Mouse (Mus musculus) embryonic facial prominence, embryonic 11.5 days (tissue): ENCODE results near the gene Rras2. TPM values are rescaled to one million over a fixed set of nuclear protein-coding genes. Genes with fewer than 3 reads are reported as not detected.

ENCODE experiments used
- ATAC-seq: fragments of 200-750 bp; cut with Nextera tagmentation; replicated peaks from 2 replicates; pipeline ENCODE4 v1.8.0; 2017; ENCODE audit warnings: low read depth; ENCODE audit not compliant: insufficient number of reproducible peaks, low FRiP score, low TSS enrichment
- DNase-seq: peaks from one replicate; pipeline ENCODE4 v3.0.0-alpha.2; 2015; ENCODE audit warnings: low spot score
- H3K27ac ChIP-seq: fragments of 300-500 bp; sonication (generic); replicated peaks from 2 replicates; pipeline ENCODE4 v1.5.1; 2014; ENCODE audit warnings: mild to moderate bottlenecking, low read depth, low read length, control low read depth
- H3K27me3 ChIP-seq: fragments of 300-500 bp; sonication (generic); 2 replicates; pipeline ENCODE4 v1.6.1; 2014; ENCODE audit warnings: mild to moderate bottlenecking, low read length, moderate library complexity, mixed read lengths; ENCODE audit not compliant: control insufficient read depth, insufficient read depth
- H3K36me3 ChIP-seq: fragments of 300-500 bp; sonication (generic); replicated peaks from 2 replicates; pipeline ENCODE4 v1.6.1; 2014; ENCODE audit warnings: low read depth, mild to moderate bottlenecking, low read length, moderate library complexity, mixed read lengths; ENCODE audit not compliant: control insufficient read depth, insufficient read depth
- H3K4me1 ChIP-seq: fragments of 300-500 bp; sonication (generic); 2 replicates; pipeline ENCODE4 v1.6.1; 2014; ENCODE audit warnings: low read length, mixed read lengths; ENCODE audit not compliant: control insufficient read depth, insufficient read depth
- H3K4me2 ChIP-seq: fragments of 300-500 bp; sonication (generic); 2 replicates; pipeline ENCODE4 v1.6.1; 2014; ENCODE audit warnings: low read depth, mild to moderate bottlenecking, control low read depth, low read length, moderate library complexity
- H3K4me3 ChIP-seq: fragments of 300-500 bp; sonication (generic); 2 replicates; pipeline ENCODE4 v1.5.1; 2014; ENCODE audit warnings: low read depth, low read length, control low read depth
- H3K9ac ChIP-seq: fragments of 300-500 bp; sonication (generic); replicated peaks from 2 replicates; pipeline ENCODE4 v1.6.1; 2014; ENCODE audit warnings: mild to moderate bottlenecking, control low read depth, low read length
- H3K9me3 ChIP-seq: fragments of 300-500 bp; sonication (generic); replicated peaks from 2 replicates; pipeline ENCODE4 v1.6.1; 2016; ENCODE audit warnings: mild to moderate bottlenecking, low read length, inconsistent platforms, mixed read lengths; ENCODE audit not compliant: control insufficient read depth
- WGBS: fragments of 180-500 bp; shearing (Covaris S2); extraction: QIAGEN DNeasy Blood & Tissue Kit; methylation state at CpG from one replicate; pipeline ENCODE4 v1.1.7; 2014; 5-methylcytosine and 5-hydroxymethylcytosine counted together
- polyA plus RNA-seq: library from polyadenylated mRNA; unstranded; fragments of >200 nt; fragmentation: Nextera tagmentation; extraction: Ambion mirVana; gene quantifications from 2 replicates; pipeline ENCODE4 v1.2.1, GENCODE M21; 2014

Rras2 gene
- polyA plus RNA-seq, 1 experiment from 2014 or later, result 32.2 TPM

DNA sequence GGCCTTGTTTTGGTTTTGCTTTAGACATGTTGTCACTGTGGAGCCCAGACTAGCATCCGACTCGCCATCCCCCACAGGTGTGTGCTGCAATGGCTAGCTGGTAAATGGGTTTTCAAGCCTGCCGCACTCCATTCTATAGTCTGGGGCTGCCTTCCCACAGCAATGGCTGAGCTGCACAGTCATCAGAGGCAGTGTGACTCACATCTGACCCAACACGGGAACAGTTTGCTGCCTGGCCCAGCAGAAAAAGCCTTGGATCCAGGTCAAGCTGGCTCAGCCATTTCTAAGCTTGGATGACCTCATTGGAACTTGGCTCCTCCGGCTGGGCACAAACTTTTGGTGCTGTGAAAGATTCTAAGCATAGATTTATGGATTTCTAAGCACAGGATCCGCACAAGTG lies 88.0 kb downstream of the Rras2 start:
- no peak overlapping the region for H3K27ac ChIP-seq
- H3K27me3 ChIP-seq, result no peaks in the 10 kb centered on the region
- no peak overlapping the region for H3K4me2 ChIP-seq
- H3K9me3 ChIP-seq, result no peaks in the 10 kb centered on the region
- no peaks in the 10 kb centered on the region for H3K4me1 ChIP-seq
- no peak overlapping the region for H3K4me3 ChIP-seq
- no peaks in the 10 kb centered on the region for H3K36me3 ChIP-seq
- DNase-seq (no peak), ATAC-seq (no peak)
- H3K9ac ChIP-seq, result no peak overlapping the region
- WGBS, result 84% methylated on average over 6 of the region's 6 CpGs

DNA sequence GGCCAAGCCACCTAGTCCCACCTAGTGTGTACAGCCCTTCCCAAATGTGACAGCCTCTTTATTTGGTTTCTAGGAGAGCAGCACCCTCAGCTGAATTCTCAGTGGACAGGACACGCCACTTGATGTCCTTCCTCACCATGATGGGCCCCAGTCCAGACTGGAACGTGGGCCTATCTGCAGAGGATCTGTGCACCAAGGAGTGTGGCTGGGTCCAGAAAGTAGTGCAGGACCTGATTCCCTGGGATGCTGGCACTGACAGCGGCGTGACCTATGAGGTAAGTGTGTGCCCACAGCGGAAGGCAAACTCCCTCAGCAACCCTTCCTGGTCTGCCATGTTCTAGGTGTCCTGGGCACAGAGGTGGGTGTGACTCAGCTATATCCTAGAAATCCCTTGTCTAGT lies 88.8 kb downstream of the Rras2 start:
- H3K9me3 ChIP-seq, result no peaks in the 10 kb centered on the region
- DNase-seq, result no peak
- no peaks in the 10 kb centered on the region for H3K27me3 ChIP-seq
- 91% methylated on average over 5 of the region's 5 CpGs for WGBS
- ATAC-seq, result no peak
- H3K36me3 ChIP-seq, result no peaks in the 10 kb centered on the region
- H3K4me2 ChIP-seq, result no peak overlapping the region
- no peaks in the 10 kb centered on the region for H3K4me1 ChIP-seq
- H3K4me3 ChIP-seq, result no peak overlapping the region
- no peak overlapping the region for H3K9ac ChIP-seq
- no peak overlapping the region for H3K27ac ChIP-seq

DNA sequence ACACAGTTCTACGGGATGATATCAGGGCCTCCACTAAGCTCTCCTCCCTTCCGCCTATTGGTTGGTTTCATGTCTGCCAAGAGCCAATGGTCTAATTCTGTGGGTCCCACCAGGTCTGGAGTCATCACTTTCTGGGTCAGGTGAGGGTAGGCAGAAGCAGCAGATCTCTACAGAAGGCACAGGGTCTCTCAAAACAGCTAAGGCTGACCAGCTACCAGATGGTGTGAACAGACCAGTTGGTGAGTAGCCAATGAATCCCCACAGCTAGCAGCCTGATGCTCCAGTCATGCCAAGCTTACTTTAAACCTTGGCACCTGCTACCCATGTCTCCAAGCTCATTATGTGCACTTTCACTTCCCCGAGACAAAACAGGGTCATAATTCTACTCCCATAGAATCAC lies 90.2 kb downstream of the Rras2 start:
- Histone ChIP-seq H3K9me3 (no peaks in the 10 kb centered on the region), H3K4me1 (no peaks in the 10 kb centered on the region), H3K4me3 (no peak overlapping the region), H3K9ac (no peak overlapping the region), H3K27ac (no peak overlapping the region), H3K36me3 (no peaks in the 10 kb centered on the region), H3K4me2 (no peak overlapping the region), H3K27me3 (no peaks in the 10 kb centered on the region)
- ATAC-seq (no peak), DNase-seq (no peak)
- WGBS, result 88% methylated on average over 3 of the region's 3 CpGs

DNA sequence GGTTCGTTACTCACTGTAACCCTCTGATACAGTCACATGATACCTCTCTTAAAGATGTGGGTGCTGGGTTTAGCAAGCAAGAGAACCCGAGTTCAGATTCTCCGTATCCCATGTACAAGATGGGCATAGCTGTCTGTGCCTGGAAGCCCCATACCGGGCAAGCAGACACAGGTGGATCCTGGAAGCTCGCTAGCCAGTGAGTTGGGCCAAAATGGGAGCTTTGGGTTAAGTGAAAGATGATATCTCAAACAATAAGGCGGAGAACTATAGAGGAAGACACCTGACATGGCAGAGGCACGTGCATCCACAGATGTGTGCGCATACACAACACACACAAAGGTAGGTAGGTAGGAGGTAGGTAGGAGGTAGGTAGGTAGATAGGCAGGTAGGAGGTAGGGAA lies 90.7 kb downstream of the Rras2 start:
- H3K4me2 ChIP-seq, result no peak overlapping the region
- H3K4me1 ChIP-seq, result no peaks in the 10 kb centered on the region
- no peaks in the 10 kb centered on the region for H3K27me3 ChIP-seq
- H3K9me3 ChIP-seq, result no peaks in the 10 kb centered on the region
- no peaks in the 10 kb centered on the region for H3K36me3 ChIP-seq
- no peak overlapping the region for H3K4me3 ChIP-seq
- ATAC-seq (no peak), DNase-seq (no peak)
- WGBS, result 82% methylated on average over 8 of the region's 8 CpGs
- no peak overlapping the region for H3K27ac ChIP-seq
- H3K9ac ChIP-seq, result no peak overlapping the region

DNA sequence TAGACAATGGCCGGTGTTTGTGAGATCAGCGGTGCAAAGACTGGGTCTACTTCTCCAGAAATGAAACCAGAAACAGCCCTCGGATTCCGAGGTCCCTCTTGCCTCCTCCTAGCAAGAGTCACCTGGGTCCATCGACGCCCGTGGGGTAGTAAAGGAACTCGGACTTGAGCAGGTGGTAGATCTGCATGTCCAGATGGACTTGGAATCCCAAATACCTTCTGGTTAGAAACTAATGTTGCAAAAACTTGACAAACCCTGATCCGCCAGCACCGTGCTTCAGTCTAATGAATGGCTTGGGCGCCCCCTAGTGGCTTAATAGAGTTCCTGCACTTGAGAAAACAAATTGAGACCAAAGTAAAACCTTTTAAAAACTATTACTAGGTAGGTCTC lies 96.9 kb downstream of the Rras2 start:
- DNase-seq (peak; percentile 89), ATAC-seq (peak; percentile 69; the same call in 1 of the 2 replicates)
- WGBS, result 3% methylated on average over 11 of the region's 11 CpGs
- Histone ChIP-seq H3K36me3 (no peaks in the 10 kb centered on the region), H3K4me3 (peak overlapping the region; percentile 29), H3K4me2 (peak overlapping the region; percentile 55), H3K9ac (peak overlapping the region; percentile 28; the same call in 1 of the 2 replicates), H3K27me3 (no peaks in the 10 kb centered on the region), H3K4me1 (no peaks in the 10 kb centered on the region), H3K9me3 (no peaks in the 10 kb centered on the region), H3K27ac (no peak overlapping the region)

DNA sequence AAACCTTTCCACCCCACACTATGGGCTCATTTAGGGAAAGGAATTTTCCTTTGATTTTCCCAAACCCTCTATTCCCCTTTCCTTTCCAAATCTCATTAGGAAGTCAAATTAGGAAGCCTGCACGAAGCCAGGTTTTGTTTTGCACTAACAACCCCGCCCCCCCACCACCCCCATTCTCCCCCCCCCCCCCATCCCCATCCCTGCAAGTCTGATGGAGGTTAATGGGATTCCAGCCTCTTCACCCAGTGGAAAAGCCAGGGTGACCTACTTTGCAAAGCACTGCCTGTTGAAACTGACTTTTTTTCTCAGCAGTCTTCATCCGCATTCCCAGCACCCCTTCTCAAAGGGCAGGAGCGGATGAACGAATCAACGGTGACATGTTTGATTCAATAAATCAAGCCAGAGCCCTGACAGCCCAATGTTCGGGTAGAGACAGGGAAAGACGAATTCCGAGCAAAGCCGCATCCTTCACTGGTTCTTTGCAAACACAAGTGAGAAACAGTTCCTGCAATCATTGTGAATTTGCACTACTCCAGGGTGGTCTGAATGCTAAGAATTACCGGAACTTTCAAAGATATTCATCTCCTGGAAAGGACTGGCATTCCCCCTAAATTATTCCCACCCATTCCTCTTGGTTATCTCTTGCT lies 97.4 kb downstream of the Rras2 start:
- Histone ChIP-seq H3K4me2 (peak overlapping the region; percentile 55), H3K9ac (peak overlapping the region; percentile 28; the same call in 1 of the 2 replicates), H3K9me3 (no peaks in the 10 kb centered on the region), H3K27ac (no peak overlapping the region), H3K4me3 (peak overlapping the region; percentile 29), H3K4me1 (no peaks in the 10 kb centered on the region), H3K27me3 (no peaks in the 10 kb centered on the region), H3K36me3 (no peaks in the 10 kb centered on the region)
- DNase-seq (no peak), ATAC-seq (0 out of 2 replicates have a peak, but pooled peaks have one; percentile 26)
- WGBS, result 9% methylated on average over 11 of the region's 11 CpGs

DNA sequence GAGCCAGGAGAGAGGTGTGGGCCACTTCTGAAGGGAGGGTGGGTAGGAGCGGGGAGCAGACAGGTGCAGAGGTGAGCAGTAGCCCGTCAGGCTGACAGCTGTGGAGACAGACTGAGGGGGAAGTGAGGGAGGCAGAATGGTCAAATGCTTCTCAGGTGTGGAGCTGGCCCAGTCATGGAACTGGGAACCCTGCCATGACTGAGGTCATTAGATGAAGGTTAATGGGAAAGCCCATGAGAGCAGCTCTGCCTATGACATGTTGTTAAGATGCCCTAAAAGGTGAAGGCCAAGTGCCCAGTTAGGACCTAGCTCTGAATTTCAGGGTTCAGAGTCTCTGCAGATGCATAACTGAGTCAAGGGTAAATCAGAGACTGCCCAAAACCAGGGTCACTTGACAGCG lies 98.7 kb downstream of the Rras2 start:
- DNase-seq, result no peak

DNA sequence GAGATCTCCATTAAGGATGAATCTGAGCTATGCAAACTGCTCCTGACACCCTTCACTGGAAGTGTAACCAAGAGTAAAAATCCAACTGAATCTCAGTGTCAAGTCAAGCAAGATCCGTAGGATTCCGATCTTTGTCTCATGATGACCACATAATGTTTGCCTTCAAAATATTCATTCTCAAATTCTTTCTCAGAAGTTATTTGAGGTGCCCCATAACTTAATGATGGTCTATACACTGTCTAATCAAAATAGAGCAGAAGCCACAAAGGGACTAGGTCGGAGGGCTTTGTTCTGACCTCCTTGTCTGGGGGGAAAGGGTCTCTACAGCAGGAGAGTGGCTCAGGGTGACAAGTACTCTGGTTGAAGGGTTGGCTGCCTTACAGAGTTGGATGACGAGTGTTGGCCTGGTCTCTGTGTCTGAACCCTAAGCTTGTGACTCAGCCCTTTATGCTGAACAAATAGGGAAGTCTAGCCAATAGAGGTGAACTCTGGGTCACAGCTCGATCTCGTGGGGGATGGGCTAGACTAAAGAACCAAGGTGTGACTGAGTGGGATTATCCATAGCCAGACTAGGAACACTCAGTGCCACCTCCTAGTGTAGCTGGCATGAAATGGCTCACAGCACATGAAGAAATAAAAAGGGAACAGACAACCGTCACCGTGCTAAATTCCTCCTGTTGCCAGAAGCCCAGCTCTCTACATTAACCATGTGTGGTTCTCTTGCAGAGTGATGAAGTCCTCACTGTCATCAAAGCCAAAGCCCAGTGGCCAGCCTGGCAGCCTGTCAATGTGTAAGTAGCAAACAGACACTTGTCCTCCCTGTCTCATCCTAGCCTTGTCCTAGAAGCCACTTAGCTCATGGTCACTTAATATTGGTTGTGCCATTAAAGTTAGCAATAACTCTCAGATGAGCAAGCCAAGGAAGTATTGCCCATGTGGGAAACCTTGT lies 101.3 kb downstream of the Rras2 start:
- no peaks in the 10 kb centered on the region for H3K4me1 ChIP-seq
- no peak overlapping the region for H3K4me2 ChIP-seq
- H3K27me3 ChIP-seq, result no peaks in the 10 kb centered on the region
- ATAC-seq (no peak), DNase-seq (no peak)
- no peak overlapping the region for H3K27ac ChIP-seq
- H3K9ac ChIP-seq, result no peak overlapping the region
- WGBS, result 85% methylated on average over 8 of the region's 8 CpGs
- no peak overlapping the region for H3K4me3 ChIP-seq
- no peaks in the 10 kb centered on the region for H3K9me3 ChIP-seq
- no peaks in the 10 kb centered on the region for H3K36me3 ChIP-seq

More for the DNA sequence above, 98.7 kb downstream of the Rras2 start:
- H3K4me1 ChIP-seq, result no peaks in the 10 kb centered on the region
- H3K9me3 ChIP-seq, result no peaks in the 10 kb centered on the region
- 77% methylated on average over 3 of the region's 3 CpGs for WGBS
- no peaks in the 10 kb centered on the region for H3K36me3 ChIP-seq
- H3K27ac ChIP-seq, result no peak overlapping the region
- H3K4me2 ChIP-seq, result no peak overlapping the region
- no peak overlapping the region for H3K9ac ChIP-seq
- ATAC-seq, result no peak
- no peak overlapping the region for H3K4me3 ChIP-seq
- no peaks in the 10 kb centered on the region for H3K27me3 ChIP-seq
